ENCODE assay signal across 27 mouse cellular contexts in genomic region chr12:67094414-67094813, GRCm38 (mm10).
"Had no signal": no experiment of that assay in that cellular context is flagged by ENCODE, and none has a peak within 500 bp of the region (broad histone marks: within the 10 kb centered on the region; RNA-seq: fewer than 3 reads in every experiment).

No protein-coding gene starts in this region.

- H3K9ac ChIP-seq: limb, embryonic 12.5 days; limb, embryonic 13.5 days; limb, embryonic 15.5 days; liver, embryonic 12.5 days; liver, embryonic 13.5 days; liver, embryonic 14.5 days; liver, embryonic 15.5 days; liver, postnatal 0 days; lung, embryonic 14.5 days; lung, embryonic 15.5 days; midbrain, embryonic 12.5 days; midbrain, embryonic 13.5 days; midbrain, embryonic 15.5 days had no signal

- H3K4me1 ChIP-seq: limb, embryonic 10.5 days; limb, embryonic 12.5 days; limb, embryonic 13.5 days; limb, embryonic 15.5 days; liver, embryonic 12.5 days; liver, embryonic 13.5 days; liver, embryonic 15.5 days; lung, embryonic 15.5 days; megakaryocyte, embryonic 14.5 days; midbrain, embryonic 10.5 days; midbrain, embryonic 12.5 days; midbrain, embryonic 13.5 days; midbrain, embryonic 15.5 days had no signal

- H3K27me3 ChIP-seq: limb, embryonic 12.5 days; limb, embryonic 13.5 days; limb, embryonic 15.5 days; liver, embryonic 12.5 days; liver, embryonic 13.5 days; liver, embryonic 15.5 days; lung, embryonic 15.5 days; megakaryocyte, embryonic 14.5 days; midbrain, embryonic 12.5 days; midbrain, embryonic 13.5 days; midbrain, embryonic 15.5 days had no signal

- H3K36me3 ChIP-seq: limb, embryonic 10.5 days; limb, embryonic 12.5 days; limb, embryonic 13.5 days; limb, embryonic 15.5 days; liver, embryonic 12.5 days; liver, embryonic 13.5 days; liver, embryonic 15.5 days; lung, embryonic 15.5 days; midbrain, embryonic 10.5 days; midbrain, embryonic 12.5 days; midbrain, embryonic 13.5 days; midbrain, embryonic 15.5 days had no signal

- H3K4me3 ChIP-seq: limb, embryonic 10.5 days; limb, embryonic 12.5 days; limb, embryonic 13.5 days; limb, embryonic 15.5 days; liver, embryonic 12.5 days; liver, embryonic 13.5 days; liver, embryonic 15.5 days; lung, embryonic 15.5 days; megakaryocyte, embryonic 14.5 days; midbrain, embryonic 10.5 days; midbrain, embryonic 12.5 days; midbrain, embryonic 13.5 days; midbrain, embryonic 15.5 days; myocyte had no signal

- H3K27ac ChIP-seq: limb, embryonic 10.5 days; limb, embryonic 12.5 days; limb, embryonic 13.5 days; limb, embryonic 15.5 days; liver, embryonic 12.5 days; liver, embryonic 13.5 days; liver, embryonic 14.5 days; liver, embryonic 15.5 days; lung, embryonic 15.5 days; macrophage; midbrain, embryonic 10.5 days; midbrain, embryonic 12.5 days; midbrain, embryonic 13.5 days; midbrain, embryonic 15.5 days had no signal

- DNase-seq: left cerebral cortex, postnatal 4 days; liver; liver, embryonic 13.5 days; liver, postnatal 0 days; lung, adult 18-20 months; lung, adult 2 months; lung, embryonic 14.5 days; lung, postnatal 10 days; lung, postnatal 14 days; lung, postnatal 36 days; lung, postnatal 4 days; midbrain, embryonic 14.5 days had no signal

- H3K9me3 ChIP-seq: limb, embryonic 10.5 days; limb, embryonic 12.5 days; limb, embryonic 13.5 days; limb, embryonic 15.5 days; liver, embryonic 12.5 days; liver, embryonic 13.5 days; liver, embryonic 15.5 days; lung, embryonic 15.5 days; megakaryocyte, embryonic 14.5 days; midbrain, embryonic 10.5 days; midbrain, embryonic 12.5 days; midbrain, embryonic 13.5 days; midbrain, embryonic 15.5 days had no signal
